Mouse (Mus musculus) layer of hippocampus, adult 8-10 months (tissue): ENCODE measurements around the gene Pstpip1. TPM values are rescaled to one million over a fixed set of nuclear protein-coding genes. Genes with fewer than 3 reads are reported as not detected.

ENCODE experiments used
- DNase-seq, 2 experiments: peaks; one replicate each; pipeline ENCODE4 v3.0.0; 2022; ENCODE audit warnings: low spot score in 2 of 2
- total RNA-seq, 4 experiments: library from RNA; stranded (reverse); gene quantifications; 2 replicates each; pipeline ENCODE4 v1.2.4; 2022

Gene Pstpip1
- total RNA-seq, 4 experiments from 2014 or later = 2.0 to 4.2 (median 3.0) TPM

DNA sequence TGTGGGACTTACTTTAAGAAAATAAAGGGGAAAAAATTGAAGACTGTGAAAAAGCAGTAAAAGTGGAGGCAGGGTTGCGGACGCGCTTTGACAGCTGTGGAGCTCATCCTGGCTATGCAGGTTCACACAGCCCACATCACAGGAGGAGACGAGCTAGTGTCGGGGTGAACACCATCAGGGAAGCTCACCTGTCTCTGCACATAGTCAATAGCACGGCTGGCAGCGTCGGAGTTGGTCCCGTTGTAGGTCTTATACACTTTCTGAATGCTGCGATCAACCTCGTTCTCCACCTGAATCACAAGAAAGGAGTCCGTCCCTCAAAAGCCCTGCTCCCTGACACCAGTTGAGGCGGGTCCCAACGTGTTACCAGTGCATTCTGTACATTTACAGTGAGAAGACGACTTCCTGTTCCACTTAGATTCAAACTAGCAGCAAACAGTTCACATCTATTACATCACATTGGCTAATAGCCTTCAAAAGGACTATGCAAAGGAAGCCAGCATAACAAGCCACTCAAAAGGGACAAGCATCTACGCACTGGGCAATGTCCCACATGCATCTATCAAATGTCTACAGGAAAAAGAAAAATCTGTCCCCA lies 56.7 kb downstream of the Pstpip1 start:
- DNase-seq = no peak

GRCm38 (mm10) chr9:56151745-56152481 lies 62.2 kb downstream of the Pstpip1 start:
- peak in 1 of 2 experiments; percentile 45 for DNase-seq

GRCm38 (mm10) chr9:56152482-56153007 lies 62.8 kb downstream of the Pstpip1 start:
- DNase-seq = no peak

DNA sequence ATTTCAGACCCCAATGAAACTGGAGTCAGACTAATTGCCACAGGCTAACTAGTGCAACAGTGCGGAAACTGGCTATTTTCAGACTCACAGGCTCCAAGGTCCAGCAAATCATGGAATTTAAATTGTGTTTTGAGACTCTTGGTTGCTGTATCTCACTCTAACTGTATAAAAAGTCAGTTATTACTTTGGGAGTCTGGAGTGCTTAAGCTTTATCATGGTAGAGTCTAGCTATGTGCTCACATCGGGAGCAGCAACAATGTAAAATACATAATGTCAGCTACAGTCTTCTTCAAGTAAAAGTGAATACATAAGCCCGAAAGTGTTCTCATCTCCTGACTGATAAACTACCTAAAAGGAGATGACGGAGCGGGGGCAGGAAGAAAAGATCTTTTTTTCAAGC lies 64.8 kb downstream of the Pstpip1 start:
- DNase-seq = no peak

GRCm38 (mm10) chr9:56158077-56158476 lies 68.3 kb downstream of the Pstpip1 start:
- no peak for DNase-seq

DNA sequence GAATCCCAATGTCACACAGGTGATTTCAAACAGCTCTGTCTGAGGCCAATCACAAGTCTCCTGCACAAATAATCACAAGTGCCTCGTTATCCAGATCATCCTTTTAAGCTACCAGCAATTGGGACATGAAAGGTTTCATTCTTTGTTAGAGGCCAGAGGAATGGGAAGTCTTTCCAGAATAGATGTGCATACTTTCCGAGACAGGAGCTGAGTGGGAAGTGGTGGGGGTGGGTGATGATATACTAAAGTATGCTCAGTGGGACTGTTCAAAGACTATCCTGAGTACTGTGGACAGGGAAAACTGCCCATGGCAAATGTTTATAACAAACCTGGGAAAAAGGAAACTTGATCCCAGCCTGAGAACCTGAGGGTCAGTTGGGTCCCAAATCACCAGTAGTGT lies 69.7 kb downstream of the Pstpip1 start:
- no peak for DNase-seq

DNA sequence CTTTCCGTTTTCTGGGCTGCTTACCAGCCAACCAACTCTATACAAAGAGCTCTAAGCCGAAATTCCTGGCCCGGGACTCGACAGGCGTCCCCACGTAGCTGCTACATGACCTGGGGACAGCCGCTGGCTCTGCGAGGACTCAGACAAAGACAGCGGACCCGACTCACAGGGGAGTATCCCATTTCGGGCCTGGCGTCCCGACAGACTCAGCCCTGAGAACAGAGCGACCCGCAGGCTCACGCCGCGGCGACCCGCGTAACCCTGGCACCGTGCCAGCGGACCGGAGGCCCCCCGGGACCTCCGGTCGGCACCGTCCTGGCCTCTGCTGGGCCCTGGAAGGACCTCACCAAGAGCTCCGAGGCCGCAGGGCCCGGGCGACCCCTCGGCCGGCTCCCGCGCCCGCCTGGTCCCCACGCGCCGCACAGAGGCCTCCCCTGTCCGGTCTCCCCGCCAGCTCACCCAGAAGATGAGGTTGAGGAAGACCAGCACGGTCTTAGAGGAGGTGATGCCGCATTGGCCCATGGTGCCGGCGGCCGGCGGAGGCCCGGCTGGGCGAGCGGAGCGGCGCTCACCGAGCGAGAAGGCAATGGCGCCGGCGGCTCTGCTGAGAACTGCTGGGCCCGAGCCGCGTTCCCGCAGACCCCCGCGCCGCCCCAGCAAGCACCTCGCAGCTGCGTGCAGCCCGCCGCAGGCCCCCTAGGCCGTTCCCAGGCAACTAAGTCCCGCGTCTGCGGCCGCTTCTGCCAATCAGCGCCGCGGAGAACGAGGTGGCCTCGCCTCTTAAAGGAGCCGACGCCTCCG lies 70.8 kb downstream of the Pstpip1 start:
- peak; percentile 89 to 92 for DNase-seq

GRCm38 (mm10) chr9:56165377-56165776 lies 75.6 kb downstream of the Pstpip1 start, which contains the start of gene Tspan3:
Tspan3 (minus strand) TSS chr9:56165477.
- no peak for DNase-seq

DNA sequence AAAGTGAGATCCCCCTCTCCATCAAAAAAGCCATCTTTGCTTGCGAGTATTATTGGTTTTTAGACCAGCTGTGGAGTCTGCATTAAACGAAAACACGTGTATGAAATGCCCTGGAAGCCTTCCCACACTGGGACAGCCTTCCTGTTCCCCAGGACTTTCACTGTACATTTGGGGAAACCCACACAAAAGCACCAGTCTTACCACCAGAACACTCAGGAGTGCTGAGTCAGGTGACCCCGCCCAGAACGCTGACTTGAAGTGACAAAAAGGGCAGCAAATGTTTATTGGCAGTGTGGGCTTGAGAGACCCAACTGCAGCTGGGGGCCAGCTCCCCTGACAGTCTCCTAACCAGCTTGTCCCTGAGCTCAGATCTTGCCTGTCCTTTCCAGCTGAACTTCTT lies 76.4 kb downstream of the Pstpip1 start:
- DNase-seq = no peak

GRCm38 (mm10) chr9:56167690-56168089 lies 77.9 kb downstream of the Pstpip1 start:
- DNase-seq = no peak

DNA sequence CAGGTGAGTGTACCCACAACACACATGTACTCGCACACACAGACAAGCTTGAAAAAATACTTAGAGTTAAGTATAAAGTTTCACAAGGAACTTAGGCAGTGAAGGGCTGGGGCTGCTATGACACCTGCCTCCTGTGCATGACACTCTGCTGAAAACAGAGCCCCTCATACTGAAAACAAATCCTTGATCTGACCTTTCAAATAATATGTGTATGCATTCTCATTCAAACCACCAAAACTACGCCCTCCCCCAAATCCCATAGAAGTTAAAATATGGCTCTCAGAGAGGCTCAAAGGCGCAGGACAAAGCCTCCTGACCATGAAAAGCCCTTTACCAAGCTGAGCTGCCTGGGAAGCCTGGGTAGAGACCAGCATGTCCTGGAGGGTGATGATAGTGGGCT lies 85.6 kb downstream of the Pstpip1 start:
- no peak for DNase-seq

DNA sequence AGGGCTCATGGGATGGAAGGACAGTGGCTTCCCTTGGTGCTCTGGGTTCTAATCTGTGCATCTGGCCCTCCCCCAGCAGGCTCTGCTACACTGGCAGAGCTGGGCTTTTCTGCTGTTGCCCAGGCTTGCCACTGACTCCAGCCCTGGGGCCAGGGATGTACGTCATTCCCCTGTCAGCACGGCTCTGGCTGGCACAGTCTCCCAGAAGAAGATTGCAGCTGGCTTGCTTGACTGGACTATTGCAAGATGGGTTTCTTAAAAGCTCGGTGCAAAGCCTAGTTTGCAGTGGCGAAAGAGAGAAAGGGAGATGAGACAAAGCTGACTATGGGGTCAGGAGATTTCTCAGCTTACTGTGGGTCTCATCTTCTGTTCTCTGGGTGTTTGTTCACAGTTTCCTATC lies 87.6 kb downstream of the Pstpip1 start:
- no peak for DNase-seq

Other genes starting within 250 kb of the Pstpip1 start
- 10 to 100 TPM; 31.4 to 36.8 (median 32.5) TPM for gene Scaper, start 151.8 kb upstream of the Pstpip1 start, total RNA-seq
- not detected for gene 4930563M21Rik, start 79.4 kb upstream of the Pstpip1 start, total RNA-seq
- 100 to 1,000 TPM in 1 of 4 experiments, 10 to 100 TPM in 3; 96.9 to 102 (median 98.8) TPM for gene Rcn2, start 48.1 kb upstream of the Pstpip1 start, total RNA-seq
- gene Tspan3, start 75.5 kb downstream of the Pstpip1 start, total RNA-seq = 100 to 1,000 TPM; 318 to 329 (median 327) TPM